Mouse (Mus musculus) megakaryocyte, embryonic 14.5 days (primary cell): ENCODE results near the gene Cpped1. TPM values are rescaled to one million over a fixed set of nuclear protein-coding genes. Genes with fewer than 3 reads are reported as not detected.

Source experiments
- H3K27me3 ChIP-seq: replicated peaks from 2 replicates; pipeline ENCODE3; 2012; ENCODE audit warnings: inconsistent platforms
- H3K36me3 ChIP-seq: replicated peaks from 2 replicates; pipeline ENCODE3; 2012; ENCODE audit warnings: low read length, inconsistent platforms, mixed read lengths
- H3K4me1 ChIP-seq: 2 replicates; pipeline ENCODE4 v1.6.1; 2012; ENCODE audit warnings: inconsistent platforms
- H3K4me3 ChIP-seq: replicated peaks from 2 replicates; pipeline ENCODE3; 2012; ENCODE audit warnings: moderate library complexity, mild to moderate bottlenecking, inconsistent platforms
- H3K9me3 ChIP-seq: 2 replicates; pipeline ENCODE4 v1.6.1; 2012; ENCODE audit warnings: inconsistent platforms
- FLI1 ChIP-seq: IDR thresholded peaks from 2 replicates; pipeline ENCODE4 v1.6.1; 2012; ENCODE audit warnings: low read length, inconsistent platforms, mixed read lengths
- GATA1 ChIP-seq: IDR thresholded peaks from 3 replicates; pipeline ENCODE4 v1.6.1; 2012; ENCODE audit warnings: mixed read lengths, low read length, inconsistent platforms, borderline replicate concordance
- polyA plus RNA-seq: library from polyadenylated mRNA; stranded (reverse); fragments of >175 nt; gene quantifications from 2 replicates; pipeline ENCODE4 v1.2.3, GENCODE M21; 2012; ENCODE audit warnings: low replicate concordance; ENCODE audit not compliant: insufficient read depth

Cpped1 gene
- polyA plus RNA-seq, 1 experiment = 11.2 TPM

- H3K27me3 ChIP-seq = peaks cover 10% of the 10 kb centered on the region
- no peaks in the 10 kb centered on the region for H3K36me3 ChIP-seq
Observed at GRCm38 (mm10) chr16:11778715-11779460, 130.4 kb downstream of the Cpped1 start.

GRCm38 (mm10) chr16:11778191-11778590 lies 131.1 kb downstream of the Cpped1 start:
- Histone ChIP-seq H3K27me3 (peaks cover 12% of the 10 kb centered on the region), H3K9me3 (no peaks in the 10 kb centered on the region), H3K4me3 (no peak overlapping the region), H3K4me1 (peaks cover 32% of the 10 kb centered on the region), H3K36me3 (no peaks in the 10 kb centered on the region)
- TF ChIP-seq GATA1 = no peak
- TF ChIP-seq FLI1 = no peak

More at GRCm38 (mm10) chr16:11778715-11779460, 130.4 kb downstream of the Cpped1 start:
- no peak for TF ChIP-seq GATA1
- no peak overlapping the region for H3K4me3 ChIP-seq
- H3K9me3 ChIP-seq = no peaks in the 10 kb centered on the region
- H3K4me1 ChIP-seq = peaks cover 39% of the 10 kb centered on the region

GRCm38 (mm10) chr16:11776528-11776927 lies 132.7 kb downstream of the Cpped1 start:
- Histone ChIP-seq H3K36me3 (no peaks in the 10 kb centered on the region), H3K4me3 (no peak overlapping the region), H3K9me3 (peaks cover 8% of the 10 kb centered on the region), H3K4me1 (peaks cover 15% of the 10 kb centered on the region), H3K27me3 (peaks cover 12% of the 10 kb centered on the region)
- TF ChIP-seq GATA1 (no peak), FLI1 (no peak)

- Histone ChIP-seq H3K4me1 (peaks cover 11% of the 10 kb centered on the region), H3K36me3 (peaks cover 3% of the 10 kb centered on the region), H3K9me3 (peaks cover 27% of the 10 kb centered on the region), H3K27me3 (peaks cover 12% of the 10 kb centered on the region), H3K4me3 (no peak overlapping the region)
- TF ChIP-seq GATA1 = no peak
- TF ChIP-seq FLI1 = no peak
Observed at GRCm38 (mm10) chr16:11774321-11774720, 134.9 kb downstream of the Cpped1 start.

- peaks cover 3% of the 10 kb centered on the region; the same call in 1 of the 2 replicates for H3K4me1 ChIP-seq
- TF ChIP-seq FLI1 = no peak
- TF ChIP-seq GATA1 = no peak
Observed at GRCm38 (mm10) chr16:11772318-11772717, 136.9 kb downstream of the Cpped1 start.

GRCm38 (mm10) chr16:11757951-11758350 lies 151.3 kb downstream of the Cpped1 start:
- H3K36me3 ChIP-seq = peaks cover 56% of the 10 kb centered on the region
- peaks cover 64% of the 10 kb centered on the region for H3K4me1 ChIP-seq
- no peaks in the 10 kb centered on the region for H3K9me3 ChIP-seq
- no peak overlapping the region for H3K4me3 ChIP-seq
- no peaks in the 10 kb centered on the region for H3K27me3 ChIP-seq
- TF ChIP-seq GATA1 = no peak
- TF ChIP-seq FLI1 = no peak

More at GRCm38 (mm10) chr16:11772318-11772717, 136.9 kb downstream of the Cpped1 start:
- H3K9me3 ChIP-seq = peaks cover 43% of the 10 kb centered on the region
- peaks cover 3% of the 10 kb centered on the region for H3K36me3 ChIP-seq
- H3K4me3 ChIP-seq = no peak overlapping the region
- H3K27me3 ChIP-seq = peaks cover 12% of the 10 kb centered on the region

- no peaks in the 10 kb centered on the region for H3K27me3 ChIP-seq
- H3K4me1 ChIP-seq = peaks cover 64% of the 10 kb centered on the region
- peaks cover 56% of the 10 kb centered on the region for H3K36me3 ChIP-seq
- H3K4me3 ChIP-seq = no peak overlapping the region
- TF ChIP-seq GATA1 = no peak
- TF ChIP-seq FLI1 = no peak
- no peaks in the 10 kb centered on the region for H3K9me3 ChIP-seq
Observed at GRCm38 (mm10) chr16:11757471-11757870, 151.8 kb downstream of the Cpped1 start.

GRCm38 (mm10) chr16:11756598-11757245 lies 152.5 kb downstream of the Cpped1 start:
- no peaks in the 10 kb centered on the region for H3K27me3 ChIP-seq
- peaks cover 67% of the 10 kb centered on the region for H3K4me1 ChIP-seq
- TF ChIP-seq GATA1 (no peak), FLI1 (no peak)
- H3K9me3 ChIP-seq = no peaks in the 10 kb centered on the region
- no peak overlapping the region for H3K4me3 ChIP-seq
- H3K36me3 ChIP-seq = peaks cover 56% of the 10 kb centered on the region

- H3K4me3 ChIP-seq = no peak overlapping the region
- H3K36me3 ChIP-seq = peaks cover 55% of the 10 kb centered on the region
- no peaks in the 10 kb centered on the region for H3K27me3 ChIP-seq
- H3K4me1 ChIP-seq = peaks cover 78% of the 10 kb centered on the region
- H3K9me3 ChIP-seq = no peaks in the 10 kb centered on the region
- TF ChIP-seq GATA1 (no peak), FLI1 (no peak)
Observed at GRCm38 (mm10) chr16:11755281-11756066, 153.8 kb downstream of the Cpped1 start.
